Mouse (Mus musculus): Measurements from ENCODE around the gene Zmat5. TPM values are rescaled to one million over a fixed set of nuclear protein-coding genes. Genes with fewer than 3 reads are reported as not detected.

Zmat5 gene
- polyA plus RNA-seq, 1 experiment, result 62.6 TPM

- WGBS, result 72% methylated on average over 4 of the region's 4 CpGs
- H3K27me3 ChIP-seq (replicated peaks; ENCODE audit: control insufficient read depth, insufficient read depth, low read length), result no peaks in the 10 kb centered on the region
- TF ChIP-seq CTCF (conservative IDR thresholded peaks at IDR 0.05; ENCODE audit: insufficient read depth, insufficient read length, low read depth, low read length) (no peak), POLR2A (IDR thresholded peaks at IDR 0.05; ENCODE audit: low read depth, low read length) (no peak)
- H3K4me1 ChIP-seq (ENCODE audit: control insufficient read depth, insufficient read depth, low read length), result no peaks in the 10 kb centered on the region
- H3K36me3 ChIP-seq (ENCODE audit: control insufficient read depth, insufficient read depth, low read length), result no peaks in the 10 kb centered on the region
- no peak overlapping the region for H3K27ac ChIP-seq (ENCODE audit: insufficient read depth, low read depth, low read length)
- no peak for DNase-seq
- no peak overlapping the region for H3K4me3 ChIP-seq (ENCODE audit: insufficient read depth, low read depth, low read length)
These were observed 32.7 kb upstream of the Zmat5 start for GRCm38 (mm10) chr11:4671736-4672135.

- 100% methylated on average over 1 of the region's 1 CpGs for WGBS
- no peak for DNase-seq
- Histone ChIP-seq H3K27ac (ENCODE audit: insufficient read depth, low read depth, low read length) (no peak overlapping the region), H3K4me3 (ENCODE audit: insufficient read depth, low read depth, low read length) (no peak overlapping the region), H3K36me3 (ENCODE audit: control insufficient read depth, insufficient read depth, low read length) (no peaks in the 10 kb centered on the region), H3K27me3 (replicated peaks; ENCODE audit: control insufficient read depth, insufficient read depth, low read length) (no peaks in the 10 kb centered on the region), H3K4me1 (ENCODE audit: control insufficient read depth, insufficient read depth, low read length) (no peaks in the 10 kb centered on the region)
- no peak for TF ChIP-seq POLR2A (IDR thresholded peaks at IDR 0.05; ENCODE audit: low read depth, low read length)
- TF ChIP-seq CTCF (conservative IDR thresholded peaks at IDR 0.05; ENCODE audit: insufficient read depth, insufficient read length, low read depth, low read length), result no peak
These were observed 29.9 kb upstream of the Zmat5 start for GRCm38 (mm10) chr11:4674593-4674992.

- no peaks in the 10 kb centered on the region for H3K4me1 ChIP-seq (ENCODE audit: control insufficient read depth, insufficient read depth, low read length)
- no peak overlapping the region for H3K27ac ChIP-seq (ENCODE audit: insufficient read depth, low read depth, low read length)
- H3K36me3 ChIP-seq (ENCODE audit: control insufficient read depth, insufficient read depth, low read length), result peaks cover 2% of the 10 kb centered on the region; the same call in 1 of the 2 replicates
- TF ChIP-seq CTCF (conservative IDR thresholded peaks at IDR 0.05; ENCODE audit: insufficient read depth, insufficient read length, low read depth, low read length), result no peak
- TF ChIP-seq POLR2A (IDR thresholded peaks at IDR 0.05; ENCODE audit: low read depth, low read length), result no peak
- H3K4me3 ChIP-seq (ENCODE audit: insufficient read depth, low read depth, low read length), result no peak overlapping the region
- WGBS, result 73% methylated on average over 6 of the region's 6 CpGs
- H3K27me3 ChIP-seq (replicated peaks; ENCODE audit: control insufficient read depth, insufficient read depth, low read length), result no peaks in the 10 kb centered on the region
- DNase-seq, result peak; percentile 50
These were observed 29.3 kb upstream of the Zmat5 start for GRCm38 (mm10) chr11:4675126-4675562.

- TF ChIP-seq POLR2A (IDR thresholded peaks at IDR 0.05; ENCODE audit: low read depth, low read length) (no peak), CTCF (conservative IDR thresholded peaks at IDR 0.05; ENCODE audit: insufficient read depth, insufficient read length, low read depth, low read length) (no peak)
- no peak overlapping the region for H3K27ac ChIP-seq (ENCODE audit: insufficient read depth, low read depth, low read length)
These were observed 28.8 kb upstream of the Zmat5 start for GRCm38 (mm10) chr11:4675693-4676092.

GRCm38 (mm10) chr11:4677250-4677872 lies 27.1 kb upstream of the Zmat5 start:
- DNase-seq, result no peak
- Histone ChIP-seq H3K4me1 (ENCODE audit: control insufficient read depth, insufficient read depth, low read length) (no peaks in the 10 kb centered on the region), H3K4me3 (ENCODE audit: insufficient read depth, low read depth, low read length) (no peak overlapping the region), H3K27ac (ENCODE audit: insufficient read depth, low read depth, low read length) (no peak overlapping the region), H3K27me3 (replicated peaks; ENCODE audit: control insufficient read depth, insufficient read depth, low read length) (no peaks in the 10 kb centered on the region), H3K36me3 (ENCODE audit: control insufficient read depth, insufficient read depth, low read length) (peaks cover 2% of the 10 kb centered on the region; the same call in 1 of the 2 replicates)
- TF ChIP-seq CTCF (conservative IDR thresholded peaks at IDR 0.05; ENCODE audit: insufficient read depth, insufficient read length, low read depth, low read length) (no peak), POLR2A (IDR thresholded peaks at IDR 0.05; ENCODE audit: low read depth, low read length) (no peak)
- 93% methylated on average over 7 of the region's 7 CpGs for WGBS

More at GRCm38 (mm10) chr11:4675693-4676092, 28.8 kb upstream of the Zmat5 start:
- no peak overlapping the region for H3K4me3 ChIP-seq (ENCODE audit: insufficient read depth, low read depth, low read length)
- H3K4me1 ChIP-seq (ENCODE audit: control insufficient read depth, insufficient read depth, low read length), result no peaks in the 10 kb centered on the region
- 97% methylated on average over 6 of the region's 6 CpGs for WGBS
- peaks cover 2% of the 10 kb centered on the region; the same call in 1 of the 2 replicates for H3K36me3 ChIP-seq (ENCODE audit: control insufficient read depth, insufficient read depth, low read length)
- no peak for DNase-seq
- H3K27me3 ChIP-seq (replicated peaks; ENCODE audit: control insufficient read depth, insufficient read depth, low read length), result no peaks in the 10 kb centered on the region

GRCm38 (mm10) chr11:4678700-4679440 lies 25.6 kb upstream of the Zmat5 start:
- Histone ChIP-seq H3K4me1 (ENCODE audit: control insufficient read depth, insufficient read depth, low read length) (no peaks in the 10 kb centered on the region), H3K4me3 (ENCODE audit: insufficient read depth, low read depth, low read length) (no peak overlapping the region), H3K27me3 (replicated peaks; ENCODE audit: control insufficient read depth, insufficient read depth, low read length) (no peaks in the 10 kb centered on the region), H3K36me3 (ENCODE audit: control insufficient read depth, insufficient read depth, low read length) (peaks cover 2% of the 10 kb centered on the region; the same call in 1 of the 2 replicates), H3K27ac (ENCODE audit: insufficient read depth, low read depth, low read length) (no peak overlapping the region)
- DNase-seq, result no peak
- WGBS, result 73% methylated on average over 13 of the region's 13 CpGs
- TF ChIP-seq POLR2A (IDR thresholded peaks at IDR 0.05; ENCODE audit: low read depth, low read length) (no peak), CTCF (conservative IDR thresholded peaks at IDR 0.05; ENCODE audit: insufficient read depth, insufficient read length, low read depth, low read length) (no peak)

GRCm38 (mm10) chr11:4679441-4679832 lies 25.0 kb upstream of the Zmat5 start:
- H3K36me3 ChIP-seq (ENCODE audit: control insufficient read depth, insufficient read depth, low read length), result peaks cover 2% of the 10 kb centered on the region; the same call in 1 of the 2 replicates
- no peak for DNase-seq
- no peak for TF ChIP-seq CTCF (conservative IDR thresholded peaks at IDR 0.05; ENCODE audit: insufficient read depth, insufficient read length, low read depth, low read length)
- TF ChIP-seq POLR2A (IDR thresholded peaks at IDR 0.05; ENCODE audit: low read depth, low read length), result no peak
- H3K4me3 ChIP-seq (ENCODE audit: insufficient read depth, low read depth, low read length), result no peak overlapping the region
- no peaks in the 10 kb centered on the region for H3K27me3 ChIP-seq (replicated peaks; ENCODE audit: control insufficient read depth, insufficient read depth, low read length)
- 80% methylated on average over 12 of the region's 12 CpGs for WGBS
- H3K4me1 ChIP-seq (ENCODE audit: control insufficient read depth, insufficient read depth, low read length), result no peaks in the 10 kb centered on the region
- no peak overlapping the region for H3K27ac ChIP-seq (ENCODE audit: insufficient read depth, low read depth, low read length)

Data from kidney, adult 2 months (tissue).